Mouse (Mus musculus): ENCODE measurements at regions not wholly inside any gene's neighbourhood (a gene's known extent, or its start where the extent isn't known, plus 50 kb on each side); places are given as distances from the start of the nearest gene placed in this dataset.

DNA sequence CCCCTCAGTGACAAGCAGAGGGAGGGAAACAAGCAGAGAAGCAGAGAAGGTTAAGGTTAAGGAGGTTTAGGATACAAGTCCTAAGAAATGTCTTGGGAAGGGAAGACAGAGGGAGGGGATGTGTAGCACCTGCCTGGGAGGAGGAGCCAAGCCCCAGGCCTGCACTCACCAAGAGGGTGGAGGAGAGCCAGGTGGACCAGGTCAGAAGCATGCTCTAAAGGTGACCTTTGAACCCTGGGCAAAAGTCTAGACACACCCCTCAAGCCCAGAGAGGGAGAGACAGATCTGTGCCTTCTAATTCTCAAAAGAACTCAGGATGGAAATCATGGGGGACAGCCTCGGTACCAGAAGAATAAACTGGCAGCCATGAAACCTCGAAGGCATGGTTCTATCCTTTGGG, 54.4 kb upstream of the Calm2 start:
- no peak for DNase-seq (ENCODE audit: low read depth, low spot score)

DNA sequence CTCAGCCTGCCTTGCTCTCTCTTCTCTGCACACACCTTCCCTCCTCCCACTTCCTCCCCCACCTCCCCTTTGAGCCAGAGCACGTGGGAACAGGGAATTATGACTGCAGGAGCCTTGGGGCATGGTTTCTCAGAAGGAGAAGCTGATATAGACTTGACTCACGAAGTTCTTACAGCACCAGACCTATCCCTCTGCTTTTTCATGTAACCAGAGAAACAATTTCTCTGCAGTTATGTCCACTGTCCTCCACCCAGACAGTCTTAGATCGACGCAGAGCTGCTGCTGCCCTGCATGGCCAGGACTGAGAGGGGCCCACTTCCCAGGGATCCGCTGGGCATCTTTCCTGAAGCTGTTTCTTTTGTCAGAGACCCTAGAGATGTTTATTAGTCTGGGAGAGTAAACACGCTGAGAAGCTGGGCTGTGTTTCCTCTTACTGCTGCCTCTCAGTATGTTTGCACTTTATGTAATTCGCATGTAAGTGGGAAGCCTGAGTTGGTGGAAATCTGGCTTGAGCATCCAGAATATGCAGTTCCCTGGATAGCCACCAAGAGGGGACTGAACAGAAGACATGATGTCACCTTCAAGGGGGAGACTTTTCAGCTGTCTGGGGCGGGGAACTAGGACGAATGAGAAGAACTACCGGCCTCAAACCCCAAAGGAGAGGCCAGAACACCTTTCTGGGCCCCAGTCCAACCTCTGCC, 55.1 kb upstream of the Calm2 start:
- DNase-seq (ENCODE audit: low read depth, low spot score), result peak; percentile 93

DNA sequence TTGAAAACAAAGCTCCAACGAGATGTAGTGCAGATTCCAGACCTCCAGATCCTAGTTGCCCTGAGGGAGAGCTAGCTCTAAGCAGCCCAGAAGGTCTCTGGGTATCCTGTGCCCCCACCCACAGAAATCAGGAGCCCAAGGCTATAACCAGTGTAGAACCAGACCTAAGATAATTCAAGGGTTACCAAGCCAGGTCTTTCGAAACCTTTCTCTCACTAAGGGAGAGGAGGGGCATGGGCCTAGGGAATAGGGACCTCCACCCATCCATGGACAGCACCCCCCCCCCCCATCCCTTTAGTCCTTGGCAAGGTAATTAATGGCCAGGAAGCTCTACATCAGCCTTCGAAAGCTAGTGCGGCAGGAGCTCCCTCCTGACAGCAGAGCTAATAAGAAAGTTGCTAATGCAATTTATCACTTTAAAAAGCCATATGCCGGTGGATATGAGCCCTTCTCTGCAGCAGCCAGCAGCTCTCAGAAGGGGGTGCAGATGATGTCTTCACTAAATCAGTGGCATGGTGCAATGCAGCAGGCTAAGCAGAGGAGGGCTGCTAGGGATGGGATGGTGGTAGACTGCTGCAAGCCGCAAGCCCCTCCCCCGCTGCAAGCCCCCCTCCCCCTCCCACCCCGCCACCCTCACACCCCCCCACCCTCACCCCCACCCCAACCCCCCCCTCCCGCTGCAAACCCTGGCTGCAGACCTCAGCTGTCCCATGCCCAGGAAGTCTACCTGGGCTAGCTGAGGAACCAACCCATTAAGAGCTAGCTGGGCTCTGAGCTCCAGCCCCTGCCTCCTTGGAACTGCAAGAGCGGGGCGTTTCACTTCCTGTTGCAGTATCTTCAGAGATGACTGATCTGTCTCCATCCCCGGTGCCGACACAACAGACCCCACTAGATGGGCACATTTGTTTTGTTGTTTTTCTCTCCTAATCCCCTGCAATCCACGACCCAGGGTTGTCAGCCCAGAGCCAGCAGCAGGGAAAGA, 55.9 kb upstream of the Calm2 start:
- no peak for DNase-seq (ENCODE audit: low read depth, low spot score)

DNA sequence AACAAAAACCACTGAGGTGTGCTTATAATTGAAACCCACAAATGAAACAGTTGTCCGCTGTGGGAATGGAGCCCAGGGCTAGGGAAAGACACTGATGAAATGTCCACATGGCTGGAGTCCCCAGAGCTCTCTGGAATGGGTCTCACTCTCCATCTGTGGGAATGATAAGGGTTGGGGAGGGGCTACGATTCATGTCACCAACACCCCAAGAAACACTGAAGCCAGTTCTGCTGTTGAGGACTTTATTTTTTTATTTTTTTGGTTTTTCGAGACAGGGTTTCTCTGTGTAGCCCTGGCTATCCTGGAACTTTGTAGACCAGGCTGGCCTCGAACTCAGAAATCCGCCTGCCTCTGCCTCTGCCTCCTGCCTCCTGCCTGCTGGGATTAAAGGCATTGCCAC, 56.8 kb upstream of the Calm2 start:
- no peak for DNase-seq (ENCODE audit: low read depth, low spot score)

DNA sequence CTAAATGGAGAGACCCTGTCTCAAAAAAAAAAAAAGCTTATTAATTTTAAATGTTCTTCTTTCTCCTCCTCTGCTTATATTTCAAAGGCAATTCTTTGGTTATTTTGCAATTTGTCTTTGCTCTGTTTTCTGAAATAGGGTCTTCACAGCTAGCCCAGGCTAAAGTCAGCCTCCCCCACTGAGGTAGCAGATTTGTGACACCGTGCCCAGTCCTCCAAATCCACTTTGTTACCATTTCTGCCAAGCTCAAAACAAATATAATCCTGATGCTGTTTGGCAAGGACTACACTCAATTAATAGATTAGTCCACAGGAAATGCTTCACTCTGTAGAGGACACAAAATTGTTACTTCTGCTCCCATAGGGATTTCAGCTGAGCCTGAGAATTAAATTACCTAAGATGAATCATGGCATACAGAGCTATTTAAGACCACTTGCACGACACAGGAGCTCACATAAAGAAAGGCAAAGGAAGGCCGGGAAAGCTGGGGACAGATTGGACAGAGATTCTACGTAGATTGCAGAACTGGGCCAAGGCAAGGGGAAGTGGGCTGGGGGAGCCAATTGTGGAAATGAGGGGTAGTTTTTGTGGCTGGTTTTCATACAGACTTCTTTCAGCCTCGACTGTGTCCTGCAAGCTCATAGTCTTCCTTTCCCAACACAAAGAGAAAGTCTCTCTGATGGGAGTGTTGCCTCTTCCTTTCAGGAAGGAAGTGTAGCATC, 58.4 kb upstream of the Calm2 start:
- DNase-seq (ENCODE audit: low read depth, low spot score), result no peak

DNA sequence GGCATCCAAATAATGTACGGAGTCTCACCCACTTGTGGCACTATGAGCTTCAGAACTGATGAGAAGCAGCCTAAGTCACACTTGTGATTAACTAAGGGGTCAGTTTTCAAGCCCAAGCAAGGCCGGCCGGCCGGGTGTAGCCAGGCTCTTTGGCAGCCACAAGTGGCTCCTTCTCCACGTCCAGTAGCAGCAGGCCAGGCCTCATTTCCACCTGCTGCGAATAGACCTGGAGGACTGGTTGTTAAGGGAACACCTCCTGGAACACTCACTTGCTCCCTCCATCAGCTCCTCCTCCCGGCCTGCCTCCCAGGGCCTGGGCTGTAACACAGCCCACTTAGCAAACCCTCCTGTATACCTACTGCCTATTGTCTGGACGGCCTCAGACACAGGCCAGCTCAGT, 61.1 kb upstream of the Calm2 start:
- no peak for DNase-seq (ENCODE audit: low read depth, low spot score)

DNA sequence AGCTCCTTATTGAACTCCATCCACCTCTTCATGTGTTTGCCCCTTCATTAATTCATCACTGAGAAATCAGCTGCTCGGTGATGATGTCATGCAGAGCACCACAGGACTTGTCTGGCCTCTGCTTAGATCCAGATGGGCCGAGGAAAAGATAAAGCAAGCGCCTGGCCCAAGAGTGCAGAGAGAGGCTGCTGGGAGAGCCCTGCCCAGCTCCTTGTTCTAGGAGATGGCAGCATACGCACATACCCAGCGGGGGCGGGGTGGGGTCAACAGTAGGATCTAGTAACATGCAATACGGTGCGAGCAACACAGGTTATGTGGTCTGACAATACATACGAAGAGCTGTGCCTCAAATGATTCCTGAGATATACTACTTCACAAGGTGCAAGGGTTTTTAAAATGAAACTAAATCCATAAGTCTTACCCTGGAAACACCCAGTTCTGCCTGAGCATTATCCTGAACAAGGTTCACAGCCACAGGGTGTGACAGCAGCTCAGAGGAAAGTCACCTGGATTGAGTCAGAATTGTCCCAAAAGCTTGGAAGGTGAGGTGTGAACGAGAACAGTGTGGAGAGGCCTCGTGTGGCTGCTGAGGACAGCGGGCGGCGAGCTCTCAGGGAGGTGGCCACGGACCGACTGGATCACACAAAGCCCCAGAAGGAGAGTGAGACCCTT, 62.0 kb upstream of the Calm2 start:
- no peak for DNase-seq (ENCODE audit: low read depth, low spot score)

DNA sequence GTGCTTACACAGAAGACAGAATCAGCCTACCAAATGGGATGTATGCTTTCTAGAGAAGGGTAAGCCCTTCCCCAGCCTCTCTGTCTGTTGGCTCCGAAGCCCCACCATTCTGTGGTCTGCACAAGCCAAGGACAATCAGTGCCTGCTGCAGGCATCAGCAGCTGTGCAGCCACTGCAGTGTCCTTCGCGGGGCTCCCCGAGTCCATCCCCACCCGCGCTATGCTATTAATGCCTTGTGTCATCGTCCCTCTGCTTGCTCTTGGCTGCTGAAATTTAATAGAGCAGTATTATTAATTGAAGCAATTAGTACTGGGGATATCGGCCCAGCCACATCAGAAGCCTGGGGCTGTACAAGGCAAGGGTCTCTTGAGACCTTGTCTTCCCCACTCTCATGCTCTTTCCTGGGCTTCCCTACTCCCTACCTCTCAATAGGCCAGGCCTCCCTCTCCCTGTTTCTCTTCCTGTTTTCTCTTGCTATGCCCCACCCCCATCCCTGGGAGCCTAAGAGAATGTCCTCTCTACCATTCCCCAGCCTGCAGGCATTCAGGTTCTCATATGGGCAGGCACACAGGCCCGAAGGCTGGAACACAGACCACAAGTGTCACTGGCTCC, 65.4 kb upstream of the Calm2 start:
- no peak for DNase-seq (ENCODE audit: low read depth, low spot score)

DNA sequence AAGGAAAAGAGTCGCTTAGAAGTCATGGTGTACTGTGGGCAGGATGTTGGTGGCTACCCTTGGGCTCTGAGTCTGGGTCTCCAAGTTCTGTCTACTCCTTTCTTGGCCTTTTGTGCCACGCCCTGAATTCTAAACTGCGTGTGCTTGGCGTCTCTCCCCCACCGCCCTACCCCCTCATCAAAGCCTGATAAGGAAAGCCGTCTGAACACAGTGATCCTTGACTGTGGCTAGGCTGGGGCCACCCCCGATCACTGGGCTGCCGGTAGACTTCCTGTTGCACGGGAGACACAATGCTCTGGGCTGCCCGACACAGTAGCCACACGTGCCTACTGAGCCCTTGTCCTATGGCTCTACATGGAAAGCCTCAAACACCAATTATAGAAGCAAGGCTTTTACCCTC, 67.1 kb upstream of the Calm2 start:
- no peak for DNase-seq (ENCODE audit: low read depth, low spot score)

DNA sequence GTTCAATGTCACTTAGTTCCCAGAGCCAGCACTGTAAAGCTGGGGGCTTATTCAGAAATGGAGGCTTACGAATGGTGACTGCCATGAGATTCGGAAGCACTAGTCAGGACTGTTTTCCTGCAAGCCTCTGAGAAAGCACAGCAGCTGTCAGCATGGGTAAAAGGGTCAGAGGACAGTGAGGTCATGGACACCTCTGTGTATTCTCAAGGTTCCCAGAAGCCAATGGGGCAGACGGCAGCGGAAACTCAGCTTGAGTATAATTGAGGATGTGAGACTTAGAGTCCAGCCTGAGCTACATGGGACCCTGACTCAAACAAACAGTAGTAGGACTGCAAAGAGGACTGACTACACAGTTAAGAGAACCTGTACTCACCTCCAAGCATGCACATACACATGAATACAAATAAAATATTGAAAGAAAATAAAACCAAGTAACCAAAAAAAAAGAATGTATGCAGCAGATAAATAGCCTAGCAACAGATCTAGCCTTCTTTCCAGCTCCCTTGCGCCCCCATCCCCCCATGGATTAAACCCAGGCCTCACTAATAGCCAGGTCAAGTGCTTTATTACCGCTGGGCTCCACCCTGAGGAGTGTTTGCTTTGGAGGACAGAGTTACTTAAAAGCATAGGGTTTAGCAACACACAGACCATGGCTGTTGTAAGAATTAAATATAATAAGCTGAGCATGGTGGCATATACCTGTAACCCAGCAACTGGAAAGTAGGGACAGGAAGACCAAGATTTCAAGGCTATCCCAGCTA, 67.8 kb upstream of the Calm2 start:
- DNase-seq (ENCODE audit: low read depth, low spot score), result no peak

DNA sequence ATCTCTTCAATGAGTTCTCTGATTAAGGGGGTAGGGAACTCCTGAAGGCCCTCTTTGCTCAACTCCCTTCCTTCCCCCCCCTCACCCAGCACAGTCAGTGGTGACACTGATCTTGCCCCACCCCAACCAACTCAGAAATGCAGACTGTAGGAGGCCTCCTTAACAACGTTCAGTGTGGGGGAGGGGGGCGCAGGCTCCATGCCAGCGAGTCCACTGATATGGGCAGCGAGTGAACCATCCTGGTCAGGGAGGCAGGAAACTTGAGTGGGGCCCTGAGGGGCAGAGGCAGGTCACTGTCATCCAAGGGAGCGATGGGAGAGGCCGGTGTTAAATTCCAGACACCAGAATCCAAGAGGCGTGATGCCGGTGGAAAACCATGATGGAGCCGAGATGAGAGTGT, 70.5 kb upstream of the Calm2 start:
- no peak for DNase-seq (ENCODE audit: low read depth, low spot score)

DNA sequence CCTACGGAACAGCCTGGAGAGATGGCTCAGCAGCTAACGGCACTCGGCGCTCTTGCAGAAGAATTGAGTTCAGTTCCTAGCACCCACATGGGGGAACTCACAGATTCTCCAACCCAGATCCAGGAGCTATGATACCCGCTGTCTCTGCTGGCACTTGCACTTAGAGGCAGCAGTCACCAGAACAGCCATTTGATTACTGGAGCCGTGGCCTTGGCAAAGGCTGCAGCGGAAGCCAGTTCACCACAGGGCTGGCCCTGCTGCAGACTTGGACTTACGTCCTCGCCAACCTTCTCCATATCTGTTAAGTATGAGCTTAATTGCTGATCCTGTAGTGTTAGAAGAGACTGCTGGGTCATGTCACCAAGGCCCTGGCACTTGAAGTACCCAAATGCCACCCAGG, 72.7 kb upstream of the Calm2 start:
- no peak for DNase-seq (ENCODE audit: low read depth, low spot score)

DNA sequence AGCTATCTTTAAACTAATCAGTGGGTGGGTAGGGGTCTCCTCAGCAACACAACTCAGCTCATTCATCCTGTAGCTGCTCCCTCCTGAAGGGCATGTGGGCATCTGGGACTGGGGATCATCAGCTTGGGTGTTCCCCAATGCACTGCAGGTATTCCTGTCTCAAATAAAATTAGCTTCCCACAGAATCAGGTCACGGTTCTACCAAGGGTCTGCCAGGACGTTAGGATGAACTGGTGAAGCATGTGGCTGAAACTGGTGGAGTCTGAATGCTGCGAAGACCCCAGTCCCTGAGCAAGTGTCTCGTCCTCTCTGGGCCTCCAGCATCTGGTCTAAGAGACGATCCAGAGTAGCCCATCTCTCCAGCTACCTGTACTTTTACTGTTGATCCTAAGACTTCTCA, 74.1 kb upstream of the Calm2 start:
- no peak for DNase-seq (ENCODE audit: low read depth, low spot score)

DNA sequence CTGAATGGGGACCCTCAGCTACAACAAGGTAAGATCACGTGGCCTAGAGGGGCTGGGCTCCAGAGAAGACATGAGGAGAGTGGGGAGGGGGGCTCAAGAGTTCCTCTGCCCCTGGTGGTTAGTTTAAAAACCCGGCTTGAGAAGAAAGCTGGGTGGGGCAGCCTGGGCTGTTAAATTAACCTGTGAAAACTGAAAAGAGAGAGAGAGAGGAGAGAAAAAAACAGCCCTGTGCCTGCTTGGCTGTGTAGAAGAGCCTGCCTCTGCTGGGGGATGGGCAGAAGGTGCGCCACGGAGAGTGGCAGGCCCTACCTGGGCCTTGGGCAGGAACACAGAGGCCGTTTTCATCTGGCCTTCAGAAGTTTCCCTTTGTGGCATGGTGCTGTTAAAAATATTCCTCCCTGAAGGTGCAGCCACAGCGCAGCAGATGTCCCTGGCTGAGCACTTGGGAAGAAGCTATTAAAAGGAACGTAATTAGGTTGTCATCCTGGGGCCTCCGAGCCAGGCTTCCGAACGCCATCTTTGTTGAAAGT, 75.0 kb upstream of the Calm2 start:
- peak; percentile 54 for DNase-seq (ENCODE audit: low read depth, low spot score)

DNA sequence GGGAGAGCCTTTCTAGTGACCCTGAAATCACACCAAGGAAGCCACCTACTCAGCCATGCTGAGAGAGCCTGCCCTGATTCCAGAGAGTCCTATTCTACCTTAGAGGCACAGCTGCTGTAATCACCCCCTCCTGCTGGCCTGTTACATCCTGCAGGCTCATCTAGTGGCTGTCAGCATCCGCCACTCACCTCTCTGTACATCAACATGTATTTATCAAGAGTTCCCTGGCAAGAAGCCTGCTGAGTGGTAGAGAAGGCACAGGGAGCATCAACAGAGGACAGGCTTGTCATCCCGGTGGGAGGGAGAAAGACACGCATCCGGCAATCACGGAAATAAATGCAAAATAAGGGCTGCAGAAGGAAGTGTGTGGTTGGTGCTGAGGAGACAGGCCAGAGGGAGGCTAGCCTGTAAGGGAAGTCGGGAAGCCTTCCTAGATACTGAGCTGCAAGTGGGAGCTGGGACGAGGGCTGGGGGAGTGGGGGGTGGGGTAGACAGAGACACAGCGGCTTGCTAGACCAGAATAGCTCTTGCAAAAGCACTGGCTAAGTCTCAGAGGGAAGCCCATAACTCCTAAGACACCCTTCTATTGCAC, 75.9 kb upstream of the Calm2 start:
- DNase-seq (ENCODE audit: low read depth, low spot score), result peak; percentile 55

DNA sequence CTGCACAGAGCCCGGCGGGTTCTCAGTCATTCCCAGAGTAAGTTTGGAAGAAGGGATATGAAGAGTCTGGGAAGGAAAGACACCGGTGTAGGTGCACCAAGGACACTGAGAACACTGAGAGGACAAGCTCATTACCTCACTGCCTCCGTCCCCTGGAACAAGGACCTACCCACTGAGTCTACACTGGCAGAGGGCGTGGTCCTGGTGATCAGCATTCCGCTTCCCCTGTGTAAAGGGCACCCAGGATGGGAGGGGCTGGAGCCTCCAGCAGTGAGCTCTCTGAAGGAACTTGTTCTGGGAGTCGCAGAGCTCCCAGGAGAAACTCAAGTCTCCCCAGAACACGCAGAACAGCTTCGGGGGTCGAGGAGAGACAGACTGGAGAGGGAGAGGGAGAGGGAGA, 76.9 kb upstream of the Calm2 start:
- no peak for DNase-seq (ENCODE audit: low read depth, low spot score)

DNA sequence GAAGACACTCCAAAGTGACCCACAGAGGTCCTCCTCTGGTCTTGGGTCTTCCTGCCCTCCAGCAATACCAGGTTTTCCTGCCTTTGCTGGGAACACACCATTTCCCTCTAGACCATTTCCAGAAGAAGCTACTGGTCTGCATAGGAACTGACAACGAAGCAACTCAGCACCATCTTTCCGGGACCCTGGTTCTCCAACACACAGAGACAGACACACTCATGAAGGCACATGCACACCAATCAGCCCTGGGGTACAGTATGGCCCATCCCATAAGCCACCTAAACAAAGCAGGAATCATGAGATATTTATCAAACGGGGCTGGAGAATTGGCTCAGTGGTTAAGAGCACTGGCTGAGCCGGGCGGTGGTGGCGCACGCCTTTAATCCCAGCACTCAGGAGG, 80.4 kb upstream of the Calm2 start:
- no peak for DNase-seq (ENCODE audit: low read depth, low spot score)

DNA sequence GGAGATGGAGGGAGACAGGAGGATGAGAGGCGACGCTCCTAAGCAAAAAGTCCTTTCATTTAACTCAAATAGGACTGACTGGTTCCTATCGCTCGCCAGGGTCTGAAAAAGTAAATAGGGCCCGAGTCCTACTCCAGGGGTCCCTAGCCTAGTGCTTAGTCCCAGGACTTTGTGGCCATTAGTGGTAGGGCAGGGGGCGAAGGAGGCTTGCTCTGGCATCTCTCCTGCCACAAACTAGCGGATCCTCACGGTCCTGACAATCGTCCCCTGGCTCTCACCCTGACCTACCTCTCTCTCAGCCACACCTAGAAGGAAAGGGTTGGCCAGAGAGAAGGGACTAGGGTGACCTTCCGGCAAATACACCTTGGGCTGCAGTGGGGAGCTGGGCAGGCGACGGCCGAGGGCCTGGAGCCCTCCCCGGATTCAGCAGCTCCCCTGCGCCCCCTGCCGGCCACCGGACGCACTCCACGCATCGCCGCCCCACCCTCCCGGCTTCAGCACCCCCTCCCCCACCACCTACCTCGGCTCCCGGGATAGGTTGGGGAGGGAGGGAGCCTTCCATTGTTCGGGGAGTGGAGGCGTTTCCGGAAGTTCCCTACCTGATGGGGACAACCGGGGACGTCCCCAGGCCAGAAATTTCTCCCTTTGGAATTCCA, 83.6 kb upstream of the Calm2 start:
- peak; percentile 32 for DNase-seq (ENCODE audit: low read depth, low spot score)

DNA sequence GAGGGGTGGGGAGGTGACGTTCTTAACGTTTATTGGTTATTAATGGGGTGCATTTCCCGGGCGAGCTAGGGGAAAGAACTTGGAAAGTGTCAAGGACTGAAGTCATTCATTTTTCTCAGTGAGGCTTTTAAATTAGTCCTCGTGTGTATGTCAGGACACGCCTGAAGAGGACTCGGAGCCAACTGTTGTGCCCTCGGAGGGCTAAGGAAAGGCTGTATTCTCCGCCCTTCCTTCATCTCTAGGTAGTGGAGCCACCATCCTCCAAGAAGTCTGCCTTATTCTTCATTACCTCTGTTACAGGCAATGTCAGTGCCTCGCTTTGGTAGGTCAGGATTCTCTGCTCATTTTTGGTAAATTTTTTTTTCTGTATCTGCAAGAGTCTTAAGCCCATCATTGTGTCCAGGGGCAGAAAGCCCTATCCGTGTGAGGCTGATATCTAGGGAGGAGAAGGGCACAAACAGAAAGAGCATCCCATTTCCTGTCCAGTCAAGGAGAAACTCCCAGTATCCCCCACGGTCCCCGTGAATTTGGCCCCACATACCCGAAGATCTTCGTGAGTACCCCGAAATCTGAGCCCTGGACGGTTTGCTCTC, 84.2 kb upstream of the Calm2 start:
- DNase-seq (ENCODE audit: low read depth, low spot score), result no peak
